Comparison of ENCODE assay signal across 26 mouse cellular contexts in the genomic region with DNA sequence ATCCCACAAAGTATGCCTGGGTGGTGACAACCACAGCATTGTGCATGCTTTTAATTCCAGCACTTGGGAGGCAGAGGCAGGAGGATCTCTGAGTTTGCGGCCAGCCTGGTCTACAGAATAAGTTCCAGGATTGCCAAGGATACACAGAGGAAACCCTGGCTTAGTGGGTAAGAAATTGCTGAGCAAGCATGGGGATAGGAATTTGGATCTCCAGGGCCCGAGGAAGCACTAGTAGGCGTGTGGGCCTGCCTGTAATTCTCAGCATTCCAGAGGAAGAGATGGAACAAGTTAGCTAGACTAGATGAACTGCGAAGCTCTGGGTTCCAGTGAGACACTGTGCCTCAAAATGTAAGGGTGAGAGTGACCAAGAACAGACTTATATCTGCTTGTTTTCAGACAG. TPM values are rescaled to one million over a fixed set of nuclear protein-coding genes. Genes with fewer than 3 reads are reported as not detected.
"Had no signal": no experiment of that assay in that cellular context is flagged by ENCODE, and none has a peak within 500 bp of the region (broad histone marks: within the 10 kb centered on the region; RNA-seq: fewer than 3 reads in every experiment).

No protein-coding gene starts in this region.

- H3K27me3 ChIP-seq: embryonic facial prominence, embryonic 12.5 days; embryonic facial prominence, embryonic 13.5 days; embryonic facial prominence, embryonic 15.5 days; forebrain, embryonic 12.5 days; forebrain, embryonic 13.5 days; forebrain, embryonic 15.5 days had no signal

- DNase-seq: cerebellum, postnatal 10 days; cerebellum, postnatal 14 days; cerebellum, postnatal 25 days; cerebellum, postnatal 36 days; embryo, embryonic 11 days; forebrain, postnatal 0 days; gastrocnemius, postnatal 10 days; gastrocnemius, postnatal 14 days; gastrocnemius, postnatal 25 days; gastrocnemius, postnatal 36 days; heart, adult 11 months; heart, adult 18-20 months; heart, adult 2 months had no signal

- H3K4me3 ChIP-seq: embryonic facial prominence, embryonic 10.5 days; embryonic facial prominence, embryonic 12.5 days; embryonic facial prominence, embryonic 13.5 days; embryonic facial prominence, embryonic 15.5 days; erythroblast, embryonic 14.5 days; forebrain, embryonic 10.5 days; forebrain, embryonic 12.5 days; forebrain, embryonic 13.5 days; forebrain, embryonic 15.5 days; heart, adult 2 months; heart, embryonic 10.5 days had no signal

- H3K36me3 ChIP-seq: embryonic facial prominence, embryonic 10.5 days; embryonic facial prominence, embryonic 12.5 days; embryonic facial prominence, embryonic 13.5 days; embryonic facial prominence, embryonic 15.5 days; forebrain, embryonic 10.5 days; forebrain, embryonic 12.5 days; forebrain, embryonic 15.5 days; heart, embryonic 10.5 days had no signal

- H3K27ac ChIP-seq: embryonic facial prominence, embryonic 10.5 days; embryonic facial prominence, embryonic 12.5 days; embryonic facial prominence, embryonic 13.5 days; embryonic facial prominence, embryonic 15.5 days; forebrain, embryonic 10.5 days; forebrain, embryonic 12.5 days; forebrain, embryonic 13.5 days; forebrain, embryonic 15.5 days; heart, adult 2 months; heart, embryonic 10.5 days had no signal

- H3K9ac ChIP-seq: embryonic facial prominence, embryonic 12.5 days; embryonic facial prominence, embryonic 13.5 days; embryonic facial prominence, embryonic 15.5 days; forebrain, embryonic 12.5 days; forebrain, embryonic 13.5 days; forebrain, embryonic 15.5 days; forebrain, postnatal 0 days had no signal

- H3K4me1 ChIP-seq: embryonic facial prominence, embryonic 12.5 days; embryonic facial prominence, embryonic 13.5 days had no signal

- H3K4me2 ChIP-seq: embryonic facial prominence, embryonic 12.5 days; embryonic facial prominence, embryonic 13.5 days; embryonic facial prominence, embryonic 15.5 days; forebrain, embryonic 12.5 days; forebrain, embryonic 13.5 days; forebrain, embryonic 15.5 days; heart, embryonic 11.5 days had no signal

- H3K9me3 ChIP-seq: embryonic facial prominence, embryonic 10.5 days; embryonic facial prominence, embryonic 12.5 days; embryonic facial prominence, embryonic 13.5 days; embryonic facial prominence, embryonic 15.5 days; forebrain, embryonic 10.5 days; forebrain, embryonic 12.5 days; forebrain, embryonic 13.5 days; forebrain, embryonic 15.5 days; heart, embryonic 10.5 days had no signal

RNA-seq across cellular contexts. Expression of a gene that starts 20.2 kb away (rescaled TPM):
- total RNA-seq: common myeloid progenitor, adult 5-6 weeks; granulocyte monocyte progenitor cell, adult 5-6 weeks had no signal
- polyA plus RNA-seq: erythroblast, embryonic 14.5 days had no signal

RNA-seq across cellular contexts. Expression of a gene that starts 50.6 kb away (rescaled TPM):
- total RNA-seq: common myeloid progenitor, adult 5-6 weeks had no signal
